Mouse (Mus musculus): ENCODE measurements around the gene Ppih. TPM values are rescaled to one million over a fixed set of nuclear protein-coding genes. Genes with fewer than 3 reads are reported as not detected.
A peak's percentile ranks its signal among the peaks of the same experiment; 100 is the strongest.
"Not testable (repeated sequence)": the region's sequence is repeated elsewhere in the genome, so short reads cannot be mapped to it uniquely, and the experiment has no call there.

Ppih gene
- total RNA-seq, 1 experiment = 127 TPM

DNA sequence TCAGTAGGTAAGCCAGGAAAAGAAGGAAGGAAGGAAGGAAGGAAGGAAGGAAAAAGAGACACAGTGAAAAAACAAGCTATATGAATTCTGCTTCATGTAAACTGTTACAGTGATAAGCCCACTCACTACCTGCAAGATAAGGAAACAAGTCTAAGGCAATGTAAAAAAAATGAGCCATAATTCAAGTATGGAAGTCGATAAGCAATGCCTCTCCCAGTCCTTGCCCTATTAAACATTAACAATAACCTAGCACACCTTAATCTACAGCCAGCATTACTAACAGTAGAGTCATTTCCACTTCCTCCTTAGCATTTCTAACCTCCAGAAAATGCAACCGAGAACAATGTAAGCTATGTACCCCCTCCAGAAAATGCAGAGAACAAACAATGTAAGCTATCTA is 35.0 kb downstream of the Ppih start:
- no peak for DNase-seq (ENCODE audit: low read depth, low spot score)
- TF ChIP-seq HCFC1 (IDR thresholded peaks at IDR 0.05; ENCODE audit: borderline replicate concordance, insufficient read depth, low read length) = no peak
- no peak for TF ChIP-seq MAFK (IDR thresholded peaks at IDR 0.05; ENCODE audit: insufficient read depth, low read depth, low read length)
- no peak for TF ChIP-seq ZNF384 (IDR thresholded peaks at IDR 0.05; ENCODE audit: low read depth, low read length)
- no peak for TF ChIP-seq ZC3H11A (IDR thresholded peaks at IDR 0.05; ENCODE audit: borderline replicate concordance, low read depth, low read length)
- in situ Hi-C loops (cut with MboI; ENCODE audit: low sequenced_read_pairs in 2 of 2, unreplicated experiment in 2 of 2) = no loop called here
- H3K9me3 ChIP-seq (ENCODE audit: control insufficient read depth, insufficient read depth, low read depth, low read length) = no peaks in the 10 kb centered on the region
- H3K4me3 ChIP-seq (ENCODE audit: insufficient read depth in 1 of 2, low read depth in 1 of 2, low read length in 2 of 2, poor library complexity in 1 of 2, severe bottlenecking in 1 of 2) = no peak overlapping the region
- H3K9ac ChIP-seq (ENCODE audit: insufficient read depth, low read depth, low read length, poor library complexity, severe bottlenecking) = no peak overlapping the region
- no peak overlapping the region for H3K27ac ChIP-seq (ENCODE audit: insufficient read depth, low read depth, low read length, poor library complexity, severe bottlenecking)
- H3K4me1 ChIP-seq (ENCODE audit: control insufficient read depth in 2 of 2, insufficient read depth in 2 of 2, low read length in 2 of 2, poor library complexity in 1 of 2) = peaks cover 0 to 4% of the 10 kb centered on the region in 2 experiments; a peak in 2 of 4 replicates
- H3K36me3 ChIP-seq (ENCODE audit: control insufficient read depth, insufficient read depth, low read length, poor library complexity, severe bottlenecking) = peaks cover 44% of the 10 kb centered on the region

DNA sequence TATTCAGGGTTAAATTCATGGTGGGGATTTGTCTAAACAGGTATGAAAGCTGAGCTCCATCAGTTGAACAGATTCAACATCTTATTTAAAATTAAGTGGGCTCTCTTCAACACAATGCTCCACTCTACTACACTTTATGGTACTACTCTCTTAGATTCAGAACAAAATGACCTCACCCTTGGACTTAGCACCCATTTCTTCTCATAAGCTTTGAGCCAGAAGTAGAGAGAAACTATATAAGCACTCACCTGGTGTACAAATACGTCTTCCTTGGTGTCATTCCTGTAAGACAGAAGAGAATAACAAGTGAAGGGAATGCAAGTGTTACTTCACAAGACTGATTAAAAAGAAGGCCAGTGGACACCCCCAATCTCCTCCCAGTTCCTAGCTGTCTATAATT is 35.5 kb downstream of the Ppih start:
- H3K4me3 ChIP-seq (ENCODE audit: insufficient read depth in 1 of 2, low read depth in 1 of 2, low read length in 2 of 2, poor library complexity in 1 of 2, severe bottlenecking in 1 of 2) = no peak overlapping the region
- no peak for DNase-seq (ENCODE audit: low read depth, low spot score)
- in situ Hi-C loops (cut with MboI; ENCODE audit: low sequenced_read_pairs in 2 of 2, unreplicated experiment in 2 of 2) = no loop called here
- no peak overlapping the region for H3K9ac ChIP-seq (ENCODE audit: insufficient read depth, low read depth, low read length, poor library complexity, severe bottlenecking)
- no peaks in the 10 kb centered on the region for H3K9me3 ChIP-seq (ENCODE audit: control insufficient read depth, insufficient read depth, low read depth, low read length)
- peaks cover 0 to 4% of the 10 kb centered on the region in 2 experiments; a peak in 2 of 4 replicates for H3K4me1 ChIP-seq (ENCODE audit: control insufficient read depth in 2 of 2, insufficient read depth in 2 of 2, low read length in 2 of 2, poor library complexity in 1 of 2)
- H3K36me3 ChIP-seq (ENCODE audit: control insufficient read depth, insufficient read depth, low read length, poor library complexity, severe bottlenecking) = peaks cover 45% of the 10 kb centered on the region
- H3K27ac ChIP-seq (ENCODE audit: insufficient read depth, low read depth, low read length, poor library complexity, severe bottlenecking) = no peak overlapping the region
- TF ChIP-seq ZNF384 (IDR thresholded peaks at IDR 0.05; ENCODE audit: low read depth, low read length) = no peak
- no peak for TF ChIP-seq ZC3H11A (IDR thresholded peaks at IDR 0.05; ENCODE audit: borderline replicate concordance, low read depth, low read length)
- TF ChIP-seq HCFC1 (IDR thresholded peaks at IDR 0.05; ENCODE audit: borderline replicate concordance, insufficient read depth, low read length) = no peak
- TF ChIP-seq CHD2 (IDR thresholded peaks at IDR 0.05; ENCODE audit: low read depth, low read length) = no peak
- TF ChIP-seq MAFK (IDR thresholded peaks at IDR 0.05; ENCODE audit: insufficient read depth, low read depth, low read length) = no peak

DNA sequence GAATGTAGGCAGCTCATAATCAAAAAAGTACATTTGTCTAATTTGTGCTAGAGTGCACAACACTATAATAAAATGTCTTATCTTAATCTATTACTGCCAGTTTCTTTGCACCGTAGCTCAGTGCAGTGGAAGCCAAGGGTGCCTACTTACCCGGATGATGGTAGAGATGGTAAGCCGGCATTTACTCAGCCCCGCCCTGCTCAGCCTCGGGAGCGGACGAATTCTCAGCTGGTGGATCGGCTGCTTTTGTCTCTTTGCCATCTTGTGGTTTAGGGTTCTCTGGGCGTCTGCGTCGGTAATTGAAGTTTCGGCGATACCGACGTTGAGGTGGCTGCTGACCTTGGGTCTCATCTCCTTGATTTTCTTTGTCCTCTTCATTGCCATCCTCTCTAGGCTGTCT is 41.6 kb downstream of the Ppih start:
- H3K4me3 ChIP-seq (ENCODE audit: insufficient read depth in 1 of 2, low read depth in 1 of 2, low read length in 2 of 2, poor library complexity in 1 of 2, severe bottlenecking in 1 of 2); H3K27ac ChIP-seq (ENCODE audit: insufficient read depth, low read depth, low read length, poor library complexity, severe bottlenecking); DNase-seq (ENCODE audit: low read depth, low spot score); in situ Hi-C loops (cut with MboI; ENCODE audit: low sequenced_read_pairs in 2 of 2, unreplicated experiment in 2 of 2); H3K9me3 ChIP-seq (ENCODE audit: control insufficient read depth, insufficient read depth, low read depth, low read length); H3K9ac ChIP-seq (ENCODE audit: insufficient read depth, low read depth, low read length, poor library complexity, severe bottlenecking); H3K4me1 ChIP-seq (ENCODE audit: control insufficient read depth in 2 of 2, insufficient read depth in 2 of 2, low read length in 2 of 2, poor library complexity in 1 of 2): not testable (repeated sequence)
- peaks cover 54% of the 10 kb centered on the region for H3K36me3 ChIP-seq (ENCODE audit: control insufficient read depth, insufficient read depth, low read length, poor library complexity, severe bottlenecking)

DNA sequence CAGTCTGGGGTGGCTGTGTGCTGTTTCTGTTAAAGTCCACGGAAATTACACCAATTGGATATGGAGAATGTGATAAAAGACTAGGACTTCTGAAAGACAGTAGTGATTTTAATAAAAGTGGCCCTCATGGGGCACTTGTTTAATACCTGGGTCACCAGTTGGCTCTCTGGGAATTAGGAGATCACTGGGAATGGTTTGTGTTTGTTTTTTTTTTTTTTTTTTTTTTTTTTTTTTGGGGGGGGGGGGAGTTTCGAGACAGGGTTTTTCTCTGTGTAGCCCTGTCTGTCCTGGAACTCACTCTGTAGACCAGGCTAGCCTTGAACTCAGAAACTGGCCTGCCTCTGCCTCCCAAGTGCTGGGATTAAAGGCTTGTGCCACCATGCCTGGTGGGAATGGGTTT is 44.6 kb downstream of the Ppih start:
- no peaks in the 10 kb centered on the region for H3K4me1 ChIP-seq (ENCODE audit: control insufficient read depth in 2 of 2, insufficient read depth in 2 of 2, low read length in 2 of 2, poor library complexity in 1 of 2)
- H3K36me3 ChIP-seq (ENCODE audit: control insufficient read depth, insufficient read depth, low read length, poor library complexity, severe bottlenecking) = peaks cover 39% of the 10 kb centered on the region
- TF ChIP-seq ZC3H11A (IDR thresholded peaks at IDR 0.05; ENCODE audit: borderline replicate concordance, low read depth, low read length) (no peak), ZNF384 (IDR thresholded peaks at IDR 0.05; ENCODE audit: low read depth, low read length) (peak; percentile 80; the same call in 1 of the 2 replicates)
- no peak overlapping the region for H3K9ac ChIP-seq (ENCODE audit: insufficient read depth, low read depth, low read length, poor library complexity, severe bottlenecking)
- no peak overlapping the region for H3K4me3 ChIP-seq (ENCODE audit: insufficient read depth in 1 of 2, low read depth in 1 of 2, low read length in 2 of 2, poor library complexity in 1 of 2, severe bottlenecking in 1 of 2)
- in situ Hi-C loops (cut with MboI; ENCODE audit: low sequenced_read_pairs in 2 of 2, unreplicated experiment in 2 of 2) = no loop called here
- DNase-seq (ENCODE audit: low read depth, low spot score) = no peak
- H3K27ac ChIP-seq (ENCODE audit: insufficient read depth, low read depth, low read length, poor library complexity, severe bottlenecking) = no peak overlapping the region
- H3K9me3 ChIP-seq (ENCODE audit: control insufficient read depth, insufficient read depth, low read depth, low read length) = no peaks in the 10 kb centered on the region

DNA sequence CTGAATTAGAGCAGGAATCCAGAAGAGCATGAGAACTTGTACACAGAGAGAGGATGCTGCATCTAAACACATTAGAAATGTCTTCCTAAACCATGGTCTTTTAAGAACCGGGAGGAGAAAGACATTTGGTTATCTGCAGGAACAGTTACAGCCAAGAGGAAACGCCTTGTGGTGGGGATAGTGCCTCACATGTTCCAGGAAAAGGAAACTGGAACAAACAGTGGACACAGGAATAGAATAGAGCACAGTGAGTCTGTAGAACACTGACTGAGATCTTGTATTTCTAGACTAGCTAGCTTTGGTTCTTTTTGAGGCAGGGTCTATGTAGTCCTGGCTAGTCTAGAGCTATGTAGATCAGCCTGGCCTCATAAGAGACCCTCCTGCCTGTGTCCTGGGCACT is 45.1 kb downstream of the Ppih start:
- H3K9ac ChIP-seq (ENCODE audit: insufficient read depth, low read depth, low read length, poor library complexity, severe bottlenecking) = no peak overlapping the region
- no peaks in the 10 kb centered on the region for H3K4me1 ChIP-seq (ENCODE audit: control insufficient read depth in 2 of 2, insufficient read depth in 2 of 2, low read length in 2 of 2, poor library complexity in 1 of 2)
- peaks cover 37% of the 10 kb centered on the region for H3K36me3 ChIP-seq (ENCODE audit: control insufficient read depth, insufficient read depth, low read length, poor library complexity, severe bottlenecking)
- in situ Hi-C loops (cut with MboI; ENCODE audit: low sequenced_read_pairs in 2 of 2, unreplicated experiment in 2 of 2) = no loop called here
- no peak overlapping the region for H3K27ac ChIP-seq (ENCODE audit: insufficient read depth, low read depth, low read length, poor library complexity, severe bottlenecking)
- DNase-seq (ENCODE audit: low read depth, low spot score) = no peak
- no peak for TF ChIP-seq HCFC1 (IDR thresholded peaks at IDR 0.05; ENCODE audit: borderline replicate concordance, insufficient read depth, low read length)
- TF ChIP-seq CHD2 (IDR thresholded peaks at IDR 0.05; ENCODE audit: low read depth, low read length) = peak; percentile 59; the same call in 1 of the 2 replicates
- H3K4me3 ChIP-seq (ENCODE audit: insufficient read depth in 1 of 2, low read depth in 1 of 2, low read length in 2 of 2, poor library complexity in 1 of 2, severe bottlenecking in 1 of 2) = no peak overlapping the region
- no peaks in the 10 kb centered on the region for H3K9me3 ChIP-seq (ENCODE audit: control insufficient read depth, insufficient read depth, low read depth, low read length)
